Mouse (Mus musculus) myocyte (in vitro differentiated cells): ENCODE results near the gene Gm49384. TPM values are rescaled to one million over a fixed set of nuclear protein-coding genes. Genes with fewer than 3 reads are reported as not detected.

Experiments used
- H3K27me3 ChIP-seq: one replicate; pipeline ENCODE4 v1.6.1; 2011; ENCODE audit not compliant: control insufficient read depth, insufficient read depth, insufficient read length
- H3K36me3 ChIP-seq: one replicate; pipeline ENCODE4 v1.6.1; 2011; ENCODE audit not compliant: control insufficient read depth, insufficient read depth
- H3K4me2 ChIP-seq: one replicate; pipeline ENCODE4 v1.6.1; 2011; ENCODE audit warnings: low read depth, control low read depth
- H3K4me3 ChIP-seq: one replicate; pipeline ENCODE4 v1.5.1; 2011; ENCODE audit warnings: mild to moderate bottlenecking, control low read depth, moderate library complexity
- H3K79me2 ChIP-seq: one replicate; pipeline ENCODE4 v1.6.1; 2011; ENCODE audit not compliant: control insufficient read depth, insufficient read depth
- H3ac ChIP-seq: one replicate; pipeline ENCODE4 v1.6.1; 2011; ENCODE audit not compliant: control insufficient read depth, insufficient read length
- CEBPB ChIP-seq: IDR thresholded peaks from 2 replicates; pipeline ENCODE4 v1.6.1; 2011; ENCODE audit warnings: mild to moderate bottlenecking, moderate library complexity; ENCODE audit not compliant: poor library complexity, insufficient read depth, severe bottlenecking
- E2F4 ChIP-seq: IDR thresholded peaks from one replicate; pipeline ENCODE4 v1.6.1; 2011; ENCODE audit warnings: mild to moderate bottlenecking, control low read depth, moderate library complexity; ENCODE audit not compliant: insufficient read depth
- MAX ChIP-seq: IDR thresholded peaks from one replicate; pipeline ENCODE4 v1.6.1; 2011; ENCODE audit warnings: low read depth, mild to moderate bottlenecking, control low read depth
- MYOD1 ChIP-seq, 3 experiments: IDR thresholded peaks; one replicate each; pipeline ENCODE4 v1.6.1; 2011; ENCODE audit warnings: control low read depth in 2 of 3, low read depth in 2 of 3, mild to moderate bottlenecking in 2 of 3, moderate library complexity in 1 of 3; ENCODE audit not compliant: insufficient read length in 2 of 3, control insufficient read depth in 1 of 3
- MYOG ChIP-seq, 3 experiments: IDR thresholded peaks; one replicate each; pipeline ENCODE4 v1.6.1; 2011; ENCODE audit warnings: control low read depth in 2 of 3, low read depth in 2 of 3, mild to moderate bottlenecking in 2 of 3; ENCODE audit not compliant: insufficient read length in 2 of 3, control insufficient read depth in 1 of 3, insufficient read depth in 1 of 3
- POLR2A ChIP-seq: IDR thresholded peaks from one replicate; pipeline ENCODE4 v1.6.1; 2011; ENCODE audit warnings: low read depth, mild to moderate bottlenecking, control low read depth, moderate library complexity; ENCODE audit not compliant: insufficient read length
- POLR2AphosphoS2 ChIP-seq: IDR thresholded peaks from one replicate; pipeline ENCODE4 v1.6.1; 2011; ENCODE audit warnings: low read depth, control low read depth; ENCODE audit not compliant: insufficient read length
- REST ChIP-seq: IDR thresholded peaks from one replicate; pipeline ENCODE4 v1.6.1; 2011; ENCODE audit warnings: mild to moderate bottlenecking, control low read depth, moderate library complexity; ENCODE audit not compliant: insufficient read depth, insufficient read length
- SRF ChIP-seq: IDR thresholded peaks from one replicate; pipeline ENCODE4 v1.6.1; 2011; ENCODE audit warnings: low read depth; ENCODE audit not compliant: control insufficient read depth, insufficient read length
- TCF12 ChIP-seq: IDR thresholded peaks from one replicate; pipeline ENCODE4 v1.6.1; 2011; ENCODE audit warnings: mild to moderate bottlenecking, control low read depth; ENCODE audit not compliant: poor library complexity, insufficient read depth, severe bottlenecking
- TCF3 ChIP-seq: IDR thresholded peaks from one replicate; pipeline ENCODE4 v1.6.1; 2011; ENCODE audit warnings: low read depth, control low read depth; ENCODE audit not compliant: insufficient read length
- USF1 ChIP-seq: IDR thresholded peaks from one replicate; pipeline ENCODE4 v1.6.1; 2011; ENCODE audit warnings: low read depth, mild to moderate bottlenecking, control low read depth, moderate library complexity
- polyA plus RNA-seq: library from polyadenylated mRNA; unstranded; fragments of >200 nt; fragmentation: generic; extraction: Trizol; gene quantifications from one replicate; pipeline ENCODE4 v1.2.1, GENCODE M21; 2012; ENCODE audit warnings: missing spikeins

Gm49384 gene
- polyA plus RNA-seq, 1 experiment = 2.6 TPM

DNA sequence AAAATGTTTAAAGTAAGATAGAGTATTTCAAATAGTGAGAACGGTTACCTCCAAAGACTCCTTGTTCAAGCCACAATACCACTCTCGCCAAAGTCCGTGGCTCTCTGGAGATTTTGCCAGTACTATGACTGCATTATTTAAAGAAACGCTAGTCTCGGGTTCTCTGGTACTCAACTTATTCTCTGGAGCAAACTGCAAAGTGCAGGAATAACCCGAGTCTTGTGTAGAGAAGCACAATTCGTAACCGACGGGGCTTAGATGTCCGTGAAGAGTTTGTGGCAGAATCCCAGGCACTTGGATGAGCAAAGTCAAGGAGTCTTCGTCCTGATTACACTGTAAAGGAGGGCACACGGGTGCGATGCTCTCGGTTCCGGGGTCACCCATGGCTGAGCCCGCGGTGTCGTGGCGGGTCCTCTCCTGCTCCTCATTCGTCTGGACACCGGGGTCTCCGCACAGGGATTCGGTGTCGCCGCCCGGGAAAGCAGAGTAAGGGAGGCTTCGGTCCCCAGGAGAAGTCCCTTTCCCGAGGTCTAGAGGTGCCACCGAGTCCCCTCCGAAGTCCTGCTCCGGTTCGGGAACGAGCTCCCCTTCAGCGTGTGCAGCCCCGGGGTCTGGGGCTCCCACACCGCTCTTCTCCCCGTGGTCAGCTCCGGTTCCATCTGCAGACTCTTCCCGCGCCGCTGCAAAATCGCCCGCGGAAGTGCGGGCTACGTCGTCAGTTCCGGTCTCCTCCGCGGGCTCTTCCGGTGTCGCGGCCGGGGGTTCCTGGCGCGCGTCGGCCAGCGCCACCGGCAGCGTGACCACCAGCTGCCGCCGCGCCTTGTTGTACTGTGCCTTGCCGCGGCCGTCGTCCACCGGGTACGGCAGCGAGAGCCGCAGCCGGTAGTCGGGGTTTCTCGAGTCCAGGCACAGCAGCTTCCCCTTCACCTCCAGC, 7.4 kb downstream of the Gm49384 start, which contains the start of gene Gm49383:
Gene Gm49383, minus strand, starts transcription at position 661 of the 934 bp plus-strand sequence.
- Histone ChIP-seq H3K4me3 (peak within 1 kb of the TSS; percentile 85), H3K27me3 (no peaks in the 10 kb centered on the region), H3K4me2 (peak within 1 kb of the TSS; percentile 91), H3K79me2 (peaks cover 43% of the 10 kb centered on the region), H3ac (peak within 1 kb of the TSS; percentile 72), H3K36me3 (peaks cover 4% of the 10 kb centered on the region)
- no peak for TF ChIP-seq CEBPB
- peak in 2 of 3 experiments; percentile 34 to 76 for TF ChIP-seq MYOD1 (IDR thresholded peaks at IDR 0.05; ENCODE audit: control insufficient read depth in 1 of 3, insufficient read length in 2 of 3, low read depth in 2 of 3)
- TF ChIP-seq SRF = no peak
- TF ChIP-seq E2F4 = peak; percentile 92
- no peak for TF ChIP-seq REST
- TF ChIP-seq MYOG (IDR thresholded peaks at IDR 0.05; ENCODE audit: control insufficient read depth in 1 of 3, insufficient read depth in 1 of 3, insufficient read length in 2 of 3, low read depth in 2 of 3) = peak in 1 of 3 experiments; percentile 72
- TF ChIP-seq POLR2AphosphoS2 = peak; percentile 95
- peak; percentile 99 for TF ChIP-seq POLR2A
- TF ChIP-seq USF1 = no peak
- no peak for TF ChIP-seq TCF12

DNA sequence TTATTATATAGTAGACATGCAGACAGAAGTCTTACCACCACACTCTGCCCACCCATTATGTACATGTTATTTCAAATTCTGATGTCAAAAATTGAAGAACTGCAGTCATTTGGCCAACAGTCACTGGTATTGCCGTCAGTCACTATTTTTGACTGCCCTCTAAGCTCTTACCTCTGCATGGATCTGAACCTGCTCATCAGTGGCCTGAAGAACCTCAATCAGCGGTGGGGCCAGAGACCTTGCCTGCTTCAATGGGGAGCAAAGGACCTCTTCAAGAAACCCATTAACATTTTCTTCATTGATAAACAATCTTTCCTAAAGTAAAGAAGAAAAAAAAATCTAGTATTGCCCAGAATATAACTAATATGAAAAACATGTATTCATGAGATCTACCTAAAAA, 11.4 kb downstream of the Gm49384 start:
- no peak for TF ChIP-seq SRF
- TF ChIP-seq MAX = no peak
- no peak for TF ChIP-seq TCF12
- TF ChIP-seq MYOG (IDR thresholded peaks at IDR 0.05; ENCODE audit: control insufficient read depth in 1 of 3, insufficient read depth in 1 of 3, insufficient read length in 2 of 3, low read depth in 2 of 3) = no peak
- no peak for TF ChIP-seq USF1
- no peak for TF ChIP-seq CEBPB
- no peak for TF ChIP-seq MYOD1 (IDR thresholded peaks at IDR 0.05; ENCODE audit: control insufficient read depth in 1 of 3, insufficient read length in 2 of 3, low read depth in 2 of 3)
- TF ChIP-seq E2F4 = no peak
- no peak for TF ChIP-seq REST
- TF ChIP-seq TCF3 = no peak
- no peak for TF ChIP-seq POLR2AphosphoS2
- no peak for TF ChIP-seq POLR2A
- no peaks in the 10 kb centered on the region for H3K27me3 ChIP-seq
- peaks cover 6% of the 10 kb centered on the region for H3K36me3 ChIP-seq
- H3K79me2 ChIP-seq = peaks cover 35% of the 10 kb centered on the region
- no peak overlapping the region for H3K4me3 ChIP-seq
- no peak overlapping the region for H3K4me2 ChIP-seq
- no peak overlapping the region for H3ac ChIP-seq

GRCm38 (mm10) chr12:69191396-69191795, 12.7 kb downstream of the Gm49384 start:
- no peak for TF ChIP-seq POLR2AphosphoS2
- Histone ChIP-seq H3K4me3 (no peak overlapping the region), H3K4me2 (no peak overlapping the region), H3K27me3 (no peaks in the 10 kb centered on the region), H3K79me2 (peaks cover 44% of the 10 kb centered on the region), H3K36me3 (peaks cover 6% of the 10 kb centered on the region), H3ac (no peak overlapping the region)

DNA sequence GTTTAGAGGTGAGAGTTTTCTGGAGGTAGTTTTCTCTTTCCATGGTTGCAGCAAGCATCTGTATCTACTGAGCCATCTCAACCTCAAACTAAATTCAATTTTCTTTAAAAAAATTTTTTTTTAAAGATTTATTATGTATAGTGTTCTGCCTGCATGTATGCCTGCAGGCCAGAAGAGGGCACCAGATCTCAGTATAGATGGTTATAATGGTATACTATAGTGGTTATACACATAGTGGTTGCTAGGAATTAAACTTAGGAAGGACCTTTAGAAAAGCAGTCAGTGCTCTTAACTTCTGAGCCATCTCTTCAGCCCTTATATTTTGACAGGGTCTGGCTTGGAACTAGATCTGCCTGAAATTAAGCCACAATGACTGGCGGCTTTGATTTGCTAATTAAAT, 13.5 kb downstream of the Gm49384 start:
- Histone ChIP-seq H3K36me3 (peaks cover 6% of the 10 kb centered on the region), H3K79me2 (peaks cover 44% of the 10 kb centered on the region), H3K4me3 (no peak overlapping the region), H3ac (no peak overlapping the region), H3K27me3 (no peaks in the 10 kb centered on the region), H3K4me2 (no peak overlapping the region)
- TF ChIP-seq CEBPB (no peak), REST (no peak), TCF3 (no peak), MAX (no peak), MYOD1 (IDR thresholded peaks at IDR 0.05; ENCODE audit: control insufficient read depth in 1 of 3, insufficient read length in 2 of 3, low read depth in 2 of 3) (no peak), SRF (no peak), USF1 (no peak), TCF12 (no peak), MYOG (IDR thresholded peaks at IDR 0.05; ENCODE audit: control insufficient read depth in 1 of 3, insufficient read depth in 1 of 3, insufficient read length in 2 of 3, low read depth in 2 of 3) (no peak), POLR2AphosphoS2 (no peak), POLR2A (no peak), E2F4 (no peak)
